Mouse (Mus musculus): ENCODE measurements around the gene Spata7. TPM values are rescaled to one million over a fixed set of nuclear protein-coding genes. Genes with fewer than 3 reads are reported as not detected.
A peak's percentile ranks its signal among the peaks of the same experiment; 100 is the strongest.
"Not testable (repeated sequence)": the region's sequence is repeated elsewhere in the genome, so short reads cannot be mapped to it uniquely, and the experiment has no call there.

The Spata7 gene
- polyA plus RNA-seq, 1 experiment from 2014 or later, result 6.2 TPM

DNA sequence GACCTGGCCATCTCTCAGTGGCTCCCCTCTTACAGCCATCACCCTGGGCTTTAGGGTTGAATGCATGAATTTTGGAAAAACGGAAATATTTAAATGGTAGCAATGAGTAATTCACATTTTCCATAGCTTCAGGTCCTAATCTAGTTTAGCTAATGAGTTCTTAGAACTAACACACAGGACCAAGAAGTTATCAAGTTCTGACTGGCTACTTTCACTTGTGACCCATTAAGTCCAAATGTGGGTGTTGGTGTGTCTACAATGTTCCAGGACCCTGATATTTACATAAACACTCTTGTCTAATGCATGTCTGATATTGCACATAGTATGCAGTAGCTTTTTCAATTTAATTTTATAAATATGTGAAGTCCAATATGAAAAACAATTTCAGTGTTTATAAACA is 22.7 kb upstream of the Spata7 start:
- no peak for TF ChIP-seq CTCF (IDR thresholded peaks at IDR 0.05)
- Histone ChIP-seq H3K9me3 (ENCODE audit: low read length) (no peaks in the 10 kb centered on the region), H3K4me1 (ENCODE audit: insufficient read depth, low read depth, low read length) (no peaks in the 10 kb centered on the region), H3K9ac (replicated peaks; ENCODE audit: low read depth) (no peak overlapping the region), H3K27ac (ENCODE audit: low read length) (no peak overlapping the region), H3K36me3 (ENCODE audit: insufficient read depth, low read length) (no peaks in the 10 kb centered on the region), H3K4me2 (replicated peaks; ENCODE audit: low read depth, low read length) (no peak overlapping the region), H3K27me3 (replicated peaks; ENCODE audit: insufficient read depth, low read length) (no peaks in the 10 kb centered on the region), H3K4me3 (ENCODE audit: low read depth, low read length) (no peak overlapping the region)
- no peak for DNase-seq (ENCODE audit: low spot score)
- no peak for ATAC-seq
- WGBS, result 85% methylated on average over 1 of the region's 1 CpGs

DNA sequence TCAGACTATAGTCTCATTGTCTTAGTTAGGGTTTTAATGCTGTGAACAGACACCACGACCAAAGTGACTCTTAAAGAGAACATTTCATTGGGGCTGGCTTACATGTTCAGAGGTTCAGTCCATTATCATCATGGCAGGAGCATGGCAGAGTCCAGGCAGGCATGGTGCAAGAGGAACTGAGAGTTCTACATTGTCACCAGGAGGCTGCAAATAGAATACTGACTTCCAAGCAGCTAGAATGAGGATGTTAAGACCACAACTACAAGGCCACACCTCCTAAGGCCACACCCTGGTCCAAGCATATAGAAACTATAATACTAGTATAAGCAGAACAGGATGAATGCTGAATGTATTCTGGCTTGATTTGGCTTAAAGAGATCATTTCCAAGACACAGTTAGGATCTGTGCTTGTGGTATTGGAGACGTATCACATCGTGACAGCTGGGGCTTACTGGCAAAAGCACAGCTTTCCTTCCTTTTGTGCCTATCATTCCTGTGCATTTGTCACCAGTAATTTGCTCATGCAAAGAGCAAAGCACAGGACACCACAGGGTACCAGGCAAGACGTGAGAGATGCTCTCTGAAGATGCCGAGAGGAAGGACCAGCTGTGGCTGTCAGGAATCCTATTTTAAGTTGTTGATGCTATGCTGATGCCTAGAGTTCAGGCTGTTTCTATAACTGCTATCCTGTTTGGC is 21.2 kb upstream of the Spata7 start:
- whole genome bisulfite sequencing, result 71% methylated on average over 5 of the region's 5 CpGs
- ATAC-seq (no peak), DNase-seq (ENCODE audit: low spot score) (no peak)
- H3K4me1 ChIP-seq (ENCODE audit: insufficient read depth, low read depth, low read length), result no peaks in the 10 kb centered on the region
- H3K27me3 ChIP-seq (replicated peaks; ENCODE audit: insufficient read depth, low read length), result no peaks in the 10 kb centered on the region
- H3K27ac ChIP-seq (ENCODE audit: low read length), result no peak overlapping the region
- no peak overlapping the region for H3K4me3 ChIP-seq (ENCODE audit: low read depth, low read length)
- TF ChIP-seq CTCF (IDR thresholded peaks at IDR 0.05) (no peak), EP300 (IDR thresholded peaks at IDR 0.05) (no peak)
- no peaks in the 10 kb centered on the region for H3K36me3 ChIP-seq (ENCODE audit: insufficient read depth, low read length)
- no peaks in the 10 kb centered on the region for H3K9me3 ChIP-seq (ENCODE audit: low read length)
- H3K4me2 ChIP-seq (replicated peaks; ENCODE audit: low read depth, low read length), result no peak overlapping the region
- H3K9ac ChIP-seq (replicated peaks; ENCODE audit: low read depth), result no peak overlapping the region

DNA sequence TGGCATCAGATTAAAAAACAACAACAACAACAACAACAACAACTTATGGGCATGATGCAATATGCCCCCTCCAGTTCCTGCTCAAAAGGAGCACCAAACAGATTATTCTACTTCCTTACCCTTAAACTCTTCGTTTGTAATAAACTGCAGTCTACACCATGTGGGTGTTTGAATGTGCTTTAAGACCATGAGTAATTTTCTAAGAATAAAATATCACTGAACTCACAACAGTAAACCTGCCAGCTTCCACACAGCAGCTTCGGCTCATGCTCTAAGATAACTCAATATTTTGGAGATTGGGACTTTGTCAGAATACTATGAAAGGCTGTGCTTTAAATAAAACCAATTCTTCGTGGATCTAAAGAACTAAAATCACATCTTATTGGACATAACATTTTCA is 17.6 kb upstream of the Spata7 start:
- Histone ChIP-seq H3K36me3 (ENCODE audit: insufficient read depth, low read length) (no peaks in the 10 kb centered on the region), H3K27ac (ENCODE audit: low read length) (no peak overlapping the region), H3K9me3 (ENCODE audit: low read length) (no peaks in the 10 kb centered on the region), H3K9ac (replicated peaks; ENCODE audit: low read depth) (no peak overlapping the region), H3K4me2 (replicated peaks; ENCODE audit: low read depth, low read length) (no peak overlapping the region), H3K4me3 (ENCODE audit: low read depth, low read length) (no peak overlapping the region), H3K4me1 (ENCODE audit: insufficient read depth, low read depth, low read length) (no peaks in the 10 kb centered on the region), H3K27me3 (replicated peaks; ENCODE audit: insufficient read depth, low read length) (no peaks in the 10 kb centered on the region)
- no peak for TF ChIP-seq CTCF (IDR thresholded peaks at IDR 0.05)
- TF ChIP-seq EP300 (IDR thresholded peaks at IDR 0.05), result no peak
- ATAC-seq (no peak), DNase-seq (ENCODE audit: low spot score) (no peak)
- 64% methylated on average over 3 of the region's 3 CpGs for WGBS

DNA sequence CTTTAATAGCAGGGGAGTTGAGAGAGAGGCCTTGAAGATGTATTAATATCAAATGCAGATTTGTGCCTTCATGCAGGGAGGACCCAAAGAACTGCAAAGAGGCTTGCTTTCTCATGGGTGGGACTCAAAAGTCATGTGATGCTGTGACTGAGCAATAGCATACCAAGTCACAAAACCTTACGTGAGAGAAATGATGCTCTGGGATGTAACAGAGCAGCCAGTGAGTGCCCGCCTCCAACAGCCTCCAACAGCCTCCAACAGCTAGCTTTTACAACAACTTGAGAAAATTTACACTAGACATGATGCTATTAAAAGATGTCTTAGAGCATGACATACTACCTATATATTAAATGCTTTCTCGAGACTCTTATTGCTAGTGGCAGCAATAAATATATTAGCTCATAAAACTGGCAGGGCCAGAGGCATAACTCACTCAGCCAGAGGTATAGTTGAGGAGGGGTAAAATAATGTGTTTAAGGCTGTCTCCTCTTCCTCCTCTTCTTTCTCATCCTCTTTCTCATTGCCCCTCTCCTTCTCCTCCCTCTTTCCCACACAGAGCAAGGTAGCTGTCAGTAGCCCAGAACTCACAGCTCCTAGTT is 12.9 kb upstream of the Spata7 start:
- no peaks in the 10 kb centered on the region for H3K4me1 ChIP-seq (ENCODE audit: insufficient read depth, low read depth, low read length)
- ATAC-seq (no peak), DNase-seq (ENCODE audit: low spot score) (no peak)
- 81% methylated on average over 3 of the region's 3 CpGs for WGBS
- TF ChIP-seq EP300 (IDR thresholded peaks at IDR 0.05) (no peak), CTCF (IDR thresholded peaks at IDR 0.05) (no peak)
- no peaks in the 10 kb centered on the region for H3K27me3 ChIP-seq (replicated peaks; ENCODE audit: insufficient read depth, low read length)
- no peak overlapping the region for H3K4me3 ChIP-seq (ENCODE audit: low read depth, low read length)
- no peak overlapping the region for H3K9ac ChIP-seq (replicated peaks; ENCODE audit: low read depth)
- H3K9me3 ChIP-seq (ENCODE audit: low read length), result no peaks in the 10 kb centered on the region
- H3K27ac ChIP-seq (ENCODE audit: low read length), result no peak overlapping the region
- no peaks in the 10 kb centered on the region for H3K36me3 ChIP-seq (ENCODE audit: insufficient read depth, low read length)
- no peak overlapping the region for H3K4me2 ChIP-seq (replicated peaks; ENCODE audit: low read depth, low read length)

DNA sequence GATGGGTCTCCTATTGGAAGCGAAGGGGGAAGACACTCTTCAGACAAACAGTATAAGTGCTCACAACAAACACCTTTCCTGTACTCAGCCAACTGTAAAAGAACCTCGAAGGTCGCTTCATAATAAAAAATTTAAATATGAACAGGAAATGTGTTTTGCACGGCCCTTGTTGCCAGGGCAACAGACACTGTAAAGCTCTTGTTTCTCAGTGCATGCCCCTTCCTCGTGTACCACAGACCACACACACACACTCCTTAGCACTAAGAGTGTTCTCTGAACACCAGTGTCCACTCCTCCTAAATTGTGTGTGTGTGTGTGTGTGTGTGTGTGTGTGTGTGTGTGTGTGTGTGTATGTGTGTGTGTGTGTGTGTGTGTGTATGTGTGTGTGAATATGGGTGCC is 12.2 kb upstream of the Spata7 start:
- TF ChIP-seq CTCF (IDR thresholded peaks at IDR 0.05), result no peak
- TF ChIP-seq EP300 (IDR thresholded peaks at IDR 0.05), result no peak
- Histone ChIP-seq H3K4me3 (ENCODE audit: low read depth, low read length) (no peak overlapping the region), H3K36me3 (ENCODE audit: insufficient read depth, low read length) (no peaks in the 10 kb centered on the region), H3K27me3 (replicated peaks; ENCODE audit: insufficient read depth, low read length) (no peaks in the 10 kb centered on the region), H3K9me3 (ENCODE audit: low read length) (no peaks in the 10 kb centered on the region), H3K4me2 (replicated peaks; ENCODE audit: low read depth, low read length) (no peak overlapping the region), H3K27ac (ENCODE audit: low read length) (no peak overlapping the region), H3K9ac (replicated peaks; ENCODE audit: low read depth) (no peak overlapping the region), H3K4me1 (ENCODE audit: insufficient read depth, low read depth, low read length) (no peaks in the 10 kb centered on the region)
- 31% methylated on average over 5 of the region's 5 CpGs for WGBS
- DNase-seq (ENCODE audit: low spot score) (no peak), ATAC-seq (no peak)

DNA sequence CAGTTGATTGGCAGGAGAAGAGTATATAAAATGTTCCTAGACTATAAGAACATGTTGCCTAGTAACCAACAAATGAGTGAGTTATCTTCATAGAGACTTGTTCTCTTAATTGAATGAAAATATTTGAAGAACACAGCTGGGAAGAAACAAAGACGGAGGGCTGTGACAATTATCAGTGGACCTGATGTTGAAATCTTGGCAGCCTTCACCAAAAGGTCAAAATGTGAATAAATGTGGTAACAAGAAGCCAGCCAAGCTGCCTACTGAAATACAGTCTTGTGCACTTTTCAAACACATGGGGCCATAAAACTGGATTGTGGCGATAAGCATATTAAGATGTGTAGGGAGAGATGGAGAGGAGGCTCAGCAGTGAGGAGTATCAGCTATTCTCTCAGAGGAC is 8.5 kb upstream of the Spata7 start:
- Histone ChIP-seq H3K9me3 (ENCODE audit: low read length) (no peaks in the 10 kb centered on the region), H3K4me1 (ENCODE audit: insufficient read depth, low read depth, low read length) (no peaks in the 10 kb centered on the region), H3K4me3 (ENCODE audit: low read depth, low read length) (no peak overlapping the region), H3K9ac (replicated peaks; ENCODE audit: low read depth) (no peak overlapping the region), H3K4me2 (replicated peaks; ENCODE audit: low read depth, low read length) (no peak overlapping the region), H3K27ac (ENCODE audit: low read length) (no peak overlapping the region), H3K27me3 (replicated peaks; ENCODE audit: insufficient read depth, low read length) (no peaks in the 10 kb centered on the region), H3K36me3 (ENCODE audit: insufficient read depth, low read length) (no peaks in the 10 kb centered on the region)
- TF ChIP-seq EP300 (IDR thresholded peaks at IDR 0.05) (no peak), CTCF (IDR thresholded peaks at IDR 0.05) (no peak)
- 50% methylated on average over 2 of the region's 2 CpGs for WGBS
- ATAC-seq (no peak), DNase-seq (ENCODE audit: low spot score) (peak; percentile 36)

DNA sequence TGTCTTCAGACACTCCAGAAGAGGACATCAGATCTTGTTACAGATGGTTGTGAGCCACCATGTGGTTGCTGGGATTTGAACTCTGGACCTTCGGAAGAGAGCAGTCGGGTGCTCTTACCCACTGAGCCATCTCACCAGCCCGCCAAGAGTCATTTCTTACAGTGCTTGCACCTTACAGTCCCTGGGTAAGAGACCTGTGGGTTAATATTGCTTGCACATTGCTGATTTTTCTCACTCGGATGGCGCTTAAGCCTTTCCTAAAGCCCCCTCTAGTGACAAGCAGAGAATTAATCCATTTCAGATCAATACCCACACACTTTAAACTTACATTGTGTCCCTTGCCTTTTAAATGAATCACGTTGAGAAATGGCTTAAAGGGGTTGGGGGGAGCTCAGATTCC is 7.0 kb upstream of the Spata7 start:
- H3K4me1 ChIP-seq (ENCODE audit: insufficient read depth, low read depth, low read length), result not testable (repeated sequence)

DNA sequence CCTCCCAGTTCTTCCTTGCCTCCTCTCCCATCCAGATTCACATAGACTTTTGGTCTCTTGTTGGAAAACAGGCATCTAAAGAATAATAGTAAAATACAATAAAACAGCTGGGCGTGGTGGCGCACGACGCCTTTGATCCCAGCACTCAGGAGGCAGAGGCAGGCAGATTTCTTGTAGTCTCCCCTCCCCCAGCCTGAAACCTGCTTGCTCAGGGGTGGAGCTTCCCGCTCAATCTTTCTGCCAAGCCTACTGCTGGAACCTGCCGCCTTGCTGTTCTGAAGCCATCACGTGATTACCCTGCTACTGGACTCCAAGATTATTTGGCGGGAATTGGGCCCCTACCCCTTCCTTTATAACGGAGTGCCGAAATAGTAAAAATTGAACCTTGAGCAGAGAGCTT is 4.7 kb upstream of the Spata7 start:
- not testable (repeated sequence) for H3K9ac ChIP-seq (replicated peaks; ENCODE audit: low read depth); DNase-seq (ENCODE audit: low spot score)

More for the DNA sequence above, 7.0 kb upstream of the Spata7 start:
- not testable (repeated sequence) for DNase-seq (ENCODE audit: low spot score); H3K4me3 ChIP-seq (ENCODE audit: low read depth, low read length); H3K27ac ChIP-seq (ENCODE audit: low read length); H3K4me2 ChIP-seq (replicated peaks; ENCODE audit: low read depth, low read length); H3K9me3 ChIP-seq (ENCODE audit: low read length); H3K9ac ChIP-seq (replicated peaks; ENCODE audit: low read depth); ATAC-seq; H3K27me3 ChIP-seq (replicated peaks; ENCODE audit: insufficient read depth, low read length); H3K36me3 ChIP-seq (ENCODE audit: insufficient read depth, low read length)
- 42% methylated on average over 6 of the region's 6 CpGs for WGBS

More for the DNA sequence above, 4.7 kb upstream of the Spata7 start:
- not testable (repeated sequence) for H3K9me3 ChIP-seq (ENCODE audit: low read length); H3K27ac ChIP-seq (ENCODE audit: low read length); H3K4me1 ChIP-seq (ENCODE audit: insufficient read depth, low read depth, low read length); ATAC-seq; H3K4me3 ChIP-seq (ENCODE audit: low read depth, low read length); H3K36me3 ChIP-seq (ENCODE audit: insufficient read depth, low read length); H3K4me2 ChIP-seq (replicated peaks; ENCODE audit: low read depth, low read length); H3K27me3 ChIP-seq (replicated peaks; ENCODE audit: insufficient read depth, low read length)
- 84% methylated on average over 10 of the region's 10 CpGs for WGBS
